Mouse (Mus musculus): ENCODE measurements at regions not wholly inside any gene's neighbourhood (a gene's known extent, or its start where the extent isn't known, plus 50 kb on each side); places are given as distances from the start of the nearest gene placed in this dataset.

DNA sequence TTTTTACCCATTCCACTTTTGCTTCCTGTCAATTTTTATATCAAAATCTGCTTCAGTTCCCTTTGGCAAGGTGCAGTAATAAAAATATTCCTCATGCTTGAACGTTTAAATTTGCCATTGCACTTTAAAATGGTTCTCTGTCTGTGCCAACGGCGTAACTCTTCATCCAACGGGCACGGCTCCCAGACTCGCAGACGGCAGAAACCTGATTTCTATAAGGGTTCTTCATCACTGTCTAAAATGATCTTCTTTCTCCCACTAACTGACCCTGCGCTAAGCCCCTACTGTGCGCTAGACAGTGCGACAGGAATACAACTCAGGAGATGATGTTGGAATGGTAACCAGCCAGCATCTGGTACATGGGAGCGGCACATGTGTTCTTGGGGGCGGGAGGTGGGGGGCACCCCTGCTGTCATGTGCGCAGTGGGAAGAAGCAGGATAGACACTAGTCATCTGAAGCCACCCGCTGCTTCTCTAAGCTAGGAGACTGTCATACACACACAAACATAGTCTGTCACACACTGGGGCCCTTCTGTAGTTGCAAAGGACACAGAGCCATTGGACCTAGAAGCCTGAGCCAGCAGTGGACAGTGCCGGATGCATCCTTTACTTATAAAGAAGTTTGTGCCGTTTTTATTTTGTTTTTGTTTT lies 197.8 kb downstream of the Rpap3 start:
- H3K79me2 ChIP-seq (replicated peaks; ENCODE audit: control insufficient read depth, extremely low read depth, insufficient read depth, poor library complexity, severe bottlenecking) = no peaks in the 10 kb centered on the region
- H3K4me3 ChIP-seq (replicated peaks in 1 of 3; ENCODE audit: low read depth in 2 of 3, low read length in 2 of 3, poor library complexity in 1 of 3) = no peak overlapping the region
- TF ChIP-seq CTCF (conservative IDR thresholded peaks at IDR 0.05 in 1 of 2, IDR thresholded peaks at IDR 0.05 in 1 of 2; ENCODE audit: low read depth in 2 of 2, low read length in 2 of 2) = no peak
- TF ChIP-seq NRF1 (IDR thresholded peaks at IDR 0.05; ENCODE audit: low read depth, low read length) = no peak
- TF ChIP-seq UBTF (IDR thresholded peaks at IDR 0.05; ENCODE audit: low read depth, low read length) = no peak
- TF ChIP-seq ELF1 (IDR thresholded peaks at IDR 0.05; ENCODE audit: low read depth, low read length) = no peak
- no peak for TF ChIP-seq RAD21 (IDR thresholded peaks at IDR 0.05; ENCODE audit: low read depth, low read length)
- TF ChIP-seq ZC3H11A (IDR thresholded peaks at IDR 0.05; ENCODE audit: low read depth, low read length) = no peak
- no peak for TF ChIP-seq MAFK (IDR thresholded peaks at IDR 0.05; ENCODE audit: insufficient replicate concordance, low read length)
- TF ChIP-seq TBP (conservative IDR thresholded peaks at IDR 0.05; ENCODE audit: low read depth, low read length) = no peak
- TF ChIP-seq IRF4 (IDR thresholded peaks at IDR 0.05; ENCODE audit: low read depth, low read length) = no peak
- TF ChIP-seq EP300 (IDR thresholded peaks at IDR 0.05; ENCODE audit: low read length) = no peak
- TF ChIP-seq RCOR1 (conservative IDR thresholded peaks at IDR 0.05; ENCODE audit: low read depth, low read length) = no peak
- no peak for TF ChIP-seq PAX5 (IDR thresholded peaks at IDR 0.05; ENCODE audit: low read length)
- no peak for TF ChIP-seq USF2 (conservative IDR thresholded peaks at IDR 0.05; ENCODE audit: low read depth, low read length)
- no peak for TF ChIP-seq MAX (IDR thresholded peaks at IDR 0.05; ENCODE audit: low read length)
- no peak for TF ChIP-seq MXI1 (IDR thresholded peaks at IDR 0.05; ENCODE audit: low read depth, low read length)
- no peak for TF ChIP-seq POLR2A (IDR thresholded peaks at IDR 0.05; ENCODE audit: low read depth, low read length)
- TF ChIP-seq MYC (IDR thresholded peaks at IDR 0.05; ENCODE audit: low read depth, low read length) = no peak
- no peak for TF ChIP-seq JUN (IDR thresholded peaks at IDR 0.05; ENCODE audit: insufficient read depth, low read depth, low read length)
- in situ Hi-C loops (cut with MboI; ENCODE audit: low pct_ligation_motif_present, low pct_unique_long_range_greater_than_20kb, low sequenced_read_pairs) (no loop called here), dilution Hi-C loops (cut with MboI; ENCODE audit: extremely low pct_ligation_motif_present, extremely low pct_unique_long_range_greater_than_20kb, low sequenced_read_pairs) (no loop called here)
- no peaks in the 10 kb centered on the region for H3K27me3 ChIP-seq (replicated peaks)
- H3K4me1 ChIP-seq (ENCODE audit: control insufficient read depth in 1 of 2, insufficient read depth in 2 of 2) = peaks cover 0 to 5% of the 10 kb centered on the region in 2 experiments; a peak in 1 of 4 replicates
- H3K4me2 ChIP-seq (ENCODE audit: insufficient read depth, low read depth, poor library complexity, severe bottlenecking) = no peak overlapping the region
- no peak for DNase-seq (ENCODE audit: extremely low read depth)
- no peaks in the 10 kb centered on the region for H3K36me3 ChIP-seq (replicated peaks in 1 of 2; ENCODE audit: control insufficient read depth in 1 of 2, insufficient read depth in 1 of 2, low read length in 1 of 2)
- H3K9me3 ChIP-seq (replicated peaks; ENCODE audit: low read length) = no peaks in the 10 kb centered on the region
- no peak overlapping the region for H3K27ac ChIP-seq (ENCODE audit: insufficient read depth, low read depth)
- no peak overlapping the region for H3K9ac ChIP-seq (ENCODE audit: insufficient read depth, low read depth)

DNA sequence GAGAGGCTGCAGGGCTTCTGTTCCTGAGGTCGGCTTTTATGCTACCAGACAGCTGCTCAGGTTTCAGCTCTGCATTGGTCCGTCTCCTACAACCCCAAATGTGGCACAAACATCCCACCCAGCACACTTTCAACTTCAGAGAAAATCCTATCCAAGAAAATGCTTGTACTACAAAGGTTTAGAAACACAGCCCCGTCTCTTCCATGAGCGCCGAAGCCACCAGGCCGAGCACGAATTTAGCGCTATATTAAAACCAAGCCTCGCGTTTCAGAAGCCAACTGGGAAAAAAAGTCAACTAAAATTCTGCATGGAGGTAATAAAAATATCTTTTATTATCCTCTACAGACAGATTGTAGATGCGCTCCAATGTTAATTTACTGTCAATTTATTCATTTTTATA lies 198.4 kb downstream of the Rpap3 start:
- Histone ChIP-seq H3K9me3 (replicated peaks; ENCODE audit: low read length) (no peaks in the 10 kb centered on the region), H3K4me3 (replicated peaks in 1 of 3; ENCODE audit: low read depth in 2 of 3, low read length in 2 of 3, poor library complexity in 1 of 3) (no peak overlapping the region), H3K9ac (ENCODE audit: insufficient read depth, low read depth) (no peak overlapping the region), H3K27ac (ENCODE audit: insufficient read depth, low read depth) (no peak overlapping the region), H3K36me3 (replicated peaks in 1 of 2; ENCODE audit: control insufficient read depth in 1 of 2, insufficient read depth in 1 of 2, low read length in 1 of 2) (no peaks in the 10 kb centered on the region), H3K4me2 (ENCODE audit: insufficient read depth, low read depth, poor library complexity, severe bottlenecking) (no peak overlapping the region), H3K79me2 (replicated peaks; ENCODE audit: control insufficient read depth, extremely low read depth, insufficient read depth, poor library complexity, severe bottlenecking) (no peaks in the 10 kb centered on the region), H3K27me3 (replicated peaks) (no peaks in the 10 kb centered on the region), H3K4me1 (ENCODE audit: control insufficient read depth in 1 of 2, insufficient read depth in 2 of 2) (peaks cover 2 to 5% of the 10 kb centered on the region in 2 experiments; a peak in 2 of 4 replicates)
- TF ChIP-seq MXI1 (IDR thresholded peaks at IDR 0.05; ENCODE audit: low read depth, low read length) = no peak
- TF ChIP-seq USF2 (conservative IDR thresholded peaks at IDR 0.05; ENCODE audit: low read depth, low read length) = no peak
- no peak for TF ChIP-seq BHLHE40 (IDR thresholded peaks at IDR 0.05; ENCODE audit: low read depth, low read length)
- no peak for TF ChIP-seq SIN3A (IDR thresholded peaks at IDR 0.05; ENCODE audit: low read length)
- no peak for TF ChIP-seq UBTF (IDR thresholded peaks at IDR 0.05; ENCODE audit: low read depth, low read length)
- no peak for TF ChIP-seq KAT2A (IDR thresholded peaks at IDR 0.05; ENCODE audit: insufficient replicate concordance, low read length)
- TF ChIP-seq CTCF (conservative IDR thresholded peaks at IDR 0.05 in 1 of 2, IDR thresholded peaks at IDR 0.05 in 1 of 2; ENCODE audit: low read depth in 2 of 2, low read length in 2 of 2) = no peak
- TF ChIP-seq EP300 (IDR thresholded peaks at IDR 0.05; ENCODE audit: low read length) = no peak
- no peak for TF ChIP-seq JUND (conservative IDR thresholded peaks at IDR 0.05; ENCODE audit: low read depth, low read length)
- TF ChIP-seq POLR2A (IDR thresholded peaks at IDR 0.05; ENCODE audit: low read depth, low read length) = no peak
- no peak for TF ChIP-seq RCOR1 (conservative IDR thresholded peaks at IDR 0.05; ENCODE audit: low read depth, low read length)
- TF ChIP-seq NRF1 (IDR thresholded peaks at IDR 0.05; ENCODE audit: low read depth, low read length) = no peak
- TF ChIP-seq MEF2A (IDR thresholded peaks at IDR 0.05; ENCODE audit: borderline replicate concordance, low read depth, low read length) = no peak
- TF ChIP-seq PAX5 (IDR thresholded peaks at IDR 0.05; ENCODE audit: low read length) = no peak
- TF ChIP-seq ZC3H11A (IDR thresholded peaks at IDR 0.05; ENCODE audit: low read depth, low read length) = no peak
- no peak for TF ChIP-seq RAD21 (IDR thresholded peaks at IDR 0.05; ENCODE audit: low read depth, low read length)
- dilution Hi-C loops (cut with MboI; ENCODE audit: extremely low pct_ligation_motif_present, extremely low pct_unique_long_range_greater_than_20kb, low sequenced_read_pairs) (no loop called here), in situ Hi-C loops (cut with MboI; ENCODE audit: low pct_ligation_motif_present, low pct_unique_long_range_greater_than_20kb, low sequenced_read_pairs) (no loop called here)
- no peak for DNase-seq (ENCODE audit: extremely low read depth)
